Mouse (Mus musculus): Measurements from ENCODE around the gene Rab19. TPM values are rescaled to one million over a fixed set of nuclear protein-coding genes. Genes with fewer than 3 reads are reported as not detected.
"Not testable (repeated sequence)": the region's sequence is repeated elsewhere in the genome, so short reads cannot be mapped to it uniquely, and the experiment has no call there.

Gene Rab19
- total RNA-seq, 2 experiments from 2014 or later = 0.26 to 1.4 TPM

DNA sequence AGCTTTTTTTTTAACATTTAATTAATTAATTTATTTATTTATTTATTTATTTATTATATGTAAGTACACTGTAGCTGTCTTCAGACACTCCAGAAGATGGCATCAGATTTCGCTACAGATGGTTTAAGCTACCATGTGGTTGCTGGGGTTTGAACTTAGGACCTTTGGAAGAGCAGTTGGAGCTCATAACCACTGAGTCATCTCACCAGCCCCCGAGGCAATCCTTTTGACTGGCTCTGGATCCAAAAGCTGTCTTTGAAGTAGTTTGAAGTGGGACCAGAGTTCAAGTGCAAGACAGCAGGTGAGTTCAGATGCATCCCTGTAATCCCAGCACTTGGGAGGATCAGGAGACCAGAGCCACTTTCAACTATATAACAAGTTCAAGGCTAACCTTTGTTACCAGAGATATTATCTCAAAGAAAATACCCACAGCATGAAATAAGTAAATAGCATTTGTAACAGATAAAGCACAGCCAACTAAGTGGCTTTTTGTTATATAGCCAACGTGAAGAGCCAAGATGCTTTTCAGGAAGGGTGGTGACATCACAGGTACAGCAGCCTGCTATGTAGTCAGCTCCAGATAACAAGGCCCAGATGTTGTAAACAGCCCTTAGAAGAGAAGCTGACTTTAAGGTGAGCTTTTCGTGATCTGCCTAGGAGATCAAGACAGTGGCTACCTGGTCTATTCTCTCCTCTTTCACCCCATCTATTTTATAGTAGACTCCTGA is 46.5 kb downstream of the Rab19 start:
- ATAC-seq (replicated peaks; ENCODE audit: poor library complexity, severe bottlenecking) = no peak

DNA sequence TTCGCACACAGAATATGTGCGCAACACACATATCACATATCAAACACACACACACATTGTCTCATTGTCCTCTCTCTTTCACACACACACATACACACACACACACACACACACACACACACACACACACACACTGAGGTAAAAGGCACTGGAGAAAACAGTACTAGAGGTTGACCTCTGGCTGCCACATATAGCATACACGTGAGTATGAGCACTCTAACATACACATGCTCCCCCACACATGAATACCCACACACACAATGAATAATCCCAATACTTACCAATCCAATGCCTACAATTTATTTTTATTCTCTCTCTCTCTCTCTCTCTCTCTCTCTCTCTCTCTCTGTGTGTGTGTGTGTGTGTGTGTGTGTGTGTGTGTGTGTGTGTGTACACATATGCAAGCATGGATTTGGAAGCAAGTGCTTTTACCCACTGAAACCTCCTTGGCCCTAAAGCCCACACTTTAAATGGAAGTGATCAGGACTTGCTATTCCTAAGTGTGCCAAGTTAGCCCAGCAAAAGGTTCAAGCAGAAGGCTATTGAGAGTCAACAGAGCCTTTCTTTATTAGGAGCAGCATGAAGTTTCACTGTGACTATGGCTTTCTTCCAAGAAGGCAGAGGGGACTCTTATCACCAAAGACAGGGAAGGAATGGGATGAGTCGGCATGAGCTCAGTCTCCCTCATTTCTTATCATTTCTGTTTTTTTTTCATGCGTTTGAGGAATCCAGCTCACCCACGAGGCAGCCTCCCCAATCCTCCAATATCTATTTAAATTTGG is 48.2 kb downstream of the Rab19 start:
- no peak for ATAC-seq (replicated peaks; ENCODE audit: poor library complexity, severe bottlenecking)

DNA sequence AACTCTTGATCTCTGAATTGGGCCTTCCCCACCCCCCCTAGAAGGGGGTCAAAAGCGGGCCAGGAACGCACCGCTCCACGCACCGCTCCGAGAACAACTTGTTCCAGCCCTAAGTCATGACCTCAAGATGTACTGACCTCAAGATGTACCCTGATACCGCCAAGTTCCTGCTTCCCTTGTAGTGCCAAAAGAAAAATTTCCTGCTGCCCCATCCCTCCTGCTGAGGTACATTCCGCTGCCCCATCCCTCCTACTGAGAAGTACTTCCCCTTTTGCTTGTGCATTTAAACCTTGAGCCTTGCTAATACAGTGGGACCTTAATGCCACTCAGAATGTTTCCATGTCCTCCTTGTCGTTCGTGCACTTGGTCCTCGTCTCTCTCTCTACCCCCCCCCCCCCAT is 49.7 kb downstream of the Rab19 start:
- peak; percentile 33 for ATAC-seq (replicated peaks; ENCODE audit: poor library complexity, severe bottlenecking)

DNA sequence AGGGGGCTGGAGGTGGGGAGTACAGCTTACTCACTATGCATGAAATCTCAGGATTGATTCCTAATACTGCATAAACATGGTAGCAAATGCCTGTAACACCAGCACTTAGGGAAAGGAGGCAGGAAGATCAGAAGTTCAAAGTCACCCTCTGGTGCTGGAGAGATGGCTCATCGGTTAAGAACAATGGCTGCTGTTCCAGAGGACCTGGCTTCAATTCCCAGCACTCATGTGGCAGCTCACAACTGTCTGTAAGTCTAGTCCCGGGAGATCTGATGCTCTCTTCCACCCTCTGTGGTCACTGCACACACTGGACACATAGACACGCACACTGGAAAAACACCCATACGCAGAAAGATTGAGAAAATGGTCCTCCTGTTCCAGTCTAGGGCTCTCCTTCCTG is 52.2 kb downstream of the Rab19 start:
- no peak for ATAC-seq (replicated peaks; ENCODE audit: poor library complexity, severe bottlenecking)

DNA sequence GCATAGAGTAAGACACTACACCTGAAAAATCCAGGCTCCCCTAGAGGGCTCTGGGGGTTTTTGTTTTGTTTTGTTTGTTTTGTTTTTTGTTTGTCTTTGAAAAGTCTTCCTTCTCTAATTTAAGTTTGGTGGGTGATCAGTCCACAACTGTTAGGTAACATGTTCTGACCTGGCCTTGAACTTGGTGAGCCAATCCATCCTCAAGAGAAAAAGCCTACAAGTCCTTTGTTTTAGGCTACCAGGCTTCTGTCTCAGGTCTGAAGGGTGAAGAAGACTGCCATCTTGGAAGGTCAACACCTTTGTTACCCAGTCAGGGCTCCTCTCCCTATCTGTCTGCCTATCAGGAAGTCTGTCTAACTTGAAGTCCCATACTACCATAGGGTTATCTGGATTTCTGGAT is 52.7 kb downstream of the Rab19 start:
- ATAC-seq (replicated peaks; ENCODE audit: poor library complexity, severe bottlenecking) = no peak

DNA sequence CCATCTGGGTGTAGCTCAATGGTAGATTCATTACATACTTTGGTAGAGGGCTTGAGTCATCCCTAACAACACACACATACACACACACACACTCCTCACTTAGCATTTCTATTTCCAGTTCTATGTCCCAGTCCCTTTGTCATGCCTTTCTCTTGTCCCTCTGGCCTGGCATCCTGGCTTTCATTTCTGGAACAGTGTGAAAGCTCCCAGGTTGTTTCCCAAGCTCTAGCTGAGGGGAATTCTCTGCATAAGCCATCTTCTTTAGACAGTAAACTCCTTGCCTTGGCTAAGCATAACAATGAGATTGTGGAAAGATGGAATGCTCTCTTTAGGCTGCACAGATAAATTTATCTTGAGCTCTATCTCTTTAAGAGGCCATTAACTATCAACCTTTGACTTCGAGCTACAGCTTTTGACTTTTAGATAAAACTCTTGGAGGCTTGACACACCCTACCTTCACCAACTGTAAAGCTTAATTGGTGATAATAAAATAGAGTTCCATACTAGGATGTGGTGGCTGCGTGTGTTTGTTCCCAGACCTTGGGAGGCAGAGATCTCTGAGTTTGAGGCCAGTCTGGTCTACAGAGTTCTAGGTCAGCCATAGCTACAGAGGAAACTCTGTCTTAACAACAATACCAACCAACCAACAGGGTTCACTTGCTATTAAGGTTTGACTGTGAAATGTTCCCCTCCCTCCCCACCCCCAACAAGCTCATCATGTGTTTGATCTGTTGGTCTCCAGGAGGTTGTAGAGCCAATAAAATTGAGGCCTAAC is 53.3 kb downstream of the Rab19 start:
- ATAC-seq (replicated peaks; ENCODE audit: poor library complexity, severe bottlenecking) = no peak

DNA sequence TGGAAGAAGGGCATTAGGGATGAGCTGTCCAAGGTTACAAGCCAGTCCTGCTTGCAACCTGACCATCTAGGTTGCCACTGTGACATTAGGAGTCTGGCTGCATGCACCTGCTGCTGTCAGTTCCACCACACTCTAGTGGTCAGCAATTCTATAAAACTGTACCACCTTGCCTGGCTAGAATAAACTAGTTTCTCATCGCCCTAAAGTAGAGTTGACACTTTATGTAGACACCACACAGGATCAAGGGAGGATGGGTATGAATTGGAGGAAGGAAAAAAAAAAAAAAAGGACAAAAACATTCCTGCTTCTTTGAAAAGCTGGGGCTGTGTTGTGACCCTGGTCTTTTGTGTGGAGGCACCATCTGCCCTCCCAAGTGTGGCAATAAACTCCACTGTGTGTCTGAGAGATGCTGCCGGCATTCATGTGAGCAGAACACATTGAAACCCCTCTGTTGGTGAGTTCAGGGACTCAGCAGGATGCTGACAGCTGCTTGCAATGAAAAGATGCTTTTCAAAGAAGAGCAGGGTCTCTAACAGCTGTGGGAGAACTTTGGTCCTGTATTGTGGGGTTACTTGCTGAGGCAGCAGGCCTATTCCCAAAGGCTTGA is 54.0 kb downstream of the Rab19 start:
- ATAC-seq (replicated peaks; ENCODE audit: poor library complexity, severe bottlenecking) = no peak

DNA sequence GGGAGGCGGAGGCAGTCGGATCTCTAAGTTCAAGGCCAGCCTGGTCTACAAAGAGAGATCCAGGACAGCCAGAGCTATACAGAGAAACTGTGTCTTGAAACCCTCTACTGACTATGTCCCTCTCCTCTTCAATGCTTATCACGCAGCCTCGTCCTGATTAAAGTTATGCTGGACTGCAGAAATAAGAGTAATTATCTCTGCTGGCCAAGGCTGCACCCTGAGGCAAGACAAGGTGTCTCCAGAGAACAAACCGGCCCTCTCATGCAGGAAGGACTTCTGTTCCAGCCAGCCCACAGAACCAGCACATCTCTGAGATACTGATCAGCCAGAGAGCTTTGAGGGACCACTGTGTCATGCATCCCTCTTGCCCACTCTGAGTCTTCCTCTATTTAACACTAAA is 54.9 kb downstream of the Rab19 start:
- no peak for ATAC-seq (replicated peaks; ENCODE audit: poor library complexity, severe bottlenecking)

DNA sequence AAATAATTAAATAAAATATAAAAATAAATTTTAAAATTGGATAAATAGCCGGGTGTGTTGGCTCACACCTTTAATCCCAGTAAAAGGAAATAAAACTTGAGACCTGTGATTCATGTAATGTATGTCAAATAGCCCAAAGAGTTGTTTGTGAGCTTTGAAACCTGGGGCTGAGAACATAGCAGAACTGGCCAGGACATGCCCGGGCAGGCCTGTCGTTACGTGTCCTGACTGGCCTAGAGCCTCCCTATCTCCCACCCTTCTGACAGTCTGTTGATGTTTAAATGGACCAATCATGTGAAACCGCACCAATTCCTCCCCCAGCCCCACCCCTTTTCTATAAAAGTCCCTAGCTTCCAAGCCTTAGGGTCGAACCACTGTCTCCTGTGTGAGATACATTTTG is 56.5 kb downstream of the Rab19 start:
- not testable (repeated sequence) for ATAC-seq (replicated peaks; ENCODE audit: poor library complexity, severe bottlenecking)

Other genes starting within 250 kb of the Rab19 start
- 8.2 and 12.2 TPM in 2 replicates for gene Kdm7a, start 174.4 kb upstream of the Rab19 start, total RNA-seq (2014; fragmentation: Nextera tagmentation)
- 9.9 and 11.0 TPM in 2 replicates for gene Kdm7a, start 174.4 kb upstream of the Rab19 start, total RNA-seq (2017)
- gene Slc37a3, start 3.5 kb upstream of the Rab19 start, total RNA-seq (2014; fragmentation: Nextera tagmentation) = 0.88 TPM in 1 of 2 replicates, not detected in the other
- 0.26 and 0.41 TPM in 2 replicates for gene Slc37a3, start 3.5 kb upstream of the Rab19 start, total RNA-seq (2017)
- gene Mkrn1, start 39.3 kb downstream of the Rab19 start, total RNA-seq (2014; fragmentation: Nextera tagmentation) = 35.5 and 43.6 TPM in 2 replicates
- 27.1 and 32.9 TPM in 2 replicates for gene Mkrn1, start 39.3 kb downstream of the Rab19 start, total RNA-seq (2017)
- 0.13 TPM in 1 of 2 replicates, not detected in the other for gene Dennd2a, start 176.7 kb downstream of the Rab19 start, total RNA-seq (2014; fragmentation: Nextera tagmentation)
- gene Dennd2a, start 176.7 kb downstream of the Rab19 start, total RNA-seq (2017) = 0.15 and 0.52 TPM in 2 replicates
- 9.7 and 16.2 TPM in 2 replicates for gene Adck2, start 192.7 kb downstream of the Rab19 start, total RNA-seq (2014; fragmentation: Nextera tagmentation)
- gene Adck2, start 192.7 kb downstream of the Rab19 start, total RNA-seq (2017) = 3.8 and 11.6 TPM in 2 replicates
- 2.4 and 4.0 TPM in 2 replicates for gene Gm42420, start 204.6 kb downstream of the Rab19 start, total RNA-seq (2014; fragmentation: Nextera tagmentation)
- 0.90 and 1.4 TPM in 2 replicates for gene Gm42420, start 204.6 kb downstream of the Rab19 start, total RNA-seq (2017)
- gene Ndufb2, start 211.4 kb downstream of the Rab19 start, total RNA-seq (2014; fragmentation: Nextera tagmentation) = 165 and 172 TPM in 2 replicates
- 93.4 and 107 TPM in 2 replicates for gene Ndufb2, start 211.4 kb downstream of the Rab19 start, total RNA-seq (2017)